Mouse (Mus musculus) ES-E14 (cell line): ENCODE measurements around the gene Ripk1. TPM values are rescaled to one million over a fixed set of nuclear protein-coding genes. Genes with fewer than 3 reads are reported as not detected.

ENCODE experiments used
- DNase-seq: peaks from one replicate; pipeline ENCODE4 v3.0.0-alpha.2; 2013; ENCODE audit warnings: low read depth, low spot score
- H3K27ac ChIP-seq: 2 replicates; pipeline ENCODE4 v1.5.1; 2012; ENCODE audit warnings: low read depth, mild to moderate bottlenecking, low read length, moderate library complexity, mixed read lengths; ENCODE audit not compliant: poor library complexity, insufficient read depth, severe bottlenecking
- H3K36me3 ChIP-seq: 2 replicates; pipeline ENCODE4 v1.6.1; 2012; ENCODE audit warnings: mild to moderate bottlenecking, low read length, moderate library complexity, mixed read lengths; ENCODE audit not compliant: control insufficient read depth, poor library complexity, insufficient read depth, severe bottlenecking
- H3K4me1 ChIP-seq, 2 experiments: fragments of 150-350 bp in 1 of 2; sonication (generic) in 1 of 2; 2 replicates each; pipeline ENCODE4 v1.6.1; 2012; ENCODE audit warnings: low read length in 2 of 2, mild to moderate bottlenecking in 1 of 2, mixed read lengths in 1 of 2; ENCODE audit not compliant: control insufficient read depth in 2 of 2, insufficient read depth in 2 of 2, poor library complexity in 1 of 2
- H3K4me3 ChIP-seq, 2 experiments: fragments of 150-350 bp in 1 of 2; sonication (generic) in 1 of 2; 2 replicates each; pipeline ENCODE4 v1.5.1; 2012; ENCODE audit warnings: low read length in 2 of 2, low read depth in 1 of 2, mild to moderate bottlenecking in 1 of 2, mixed read lengths in 1 of 2; ENCODE audit not compliant: insufficient read depth in 1 of 2, poor library complexity in 1 of 2, severe bottlenecking in 1 of 2
- H3K9ac ChIP-seq: 2 replicates; pipeline ENCODE4 v1.6.1; 2012; ENCODE audit warnings: low read depth, mild to moderate bottlenecking, low read length, mixed read lengths; ENCODE audit not compliant: poor library complexity, insufficient read depth, severe bottlenecking
- H3K9me3 ChIP-seq: fragments of 150-350 bp; sonication (generic); 2 replicates; pipeline ENCODE4 v1.6.1; 2012; ENCODE audit warnings: low read depth, mild to moderate bottlenecking, low read length; ENCODE audit not compliant: control insufficient read depth, insufficient read depth
- CHD2 ChIP-seq: IDR thresholded peaks from 2 replicates; pipeline ENCODE4 v1.6.1; 2014; ENCODE audit warnings: mild to moderate bottlenecking, low read depth, low read length, inconsistent platforms
- HCFC1 ChIP-seq: IDR thresholded peaks from 2 replicates; pipeline ENCODE4 v1.6.1; 2012; ENCODE audit warnings: low read length, inconsistent platforms, borderline replicate concordance; ENCODE audit not compliant: insufficient read depth
- MAFK ChIP-seq: IDR thresholded peaks from 2 replicates; pipeline ENCODE4 v1.6.1; 2014; ENCODE audit warnings: mild to moderate bottlenecking, low read depth, low read length, inconsistent platforms; ENCODE audit not compliant: insufficient read depth
- ZC3H11A ChIP-seq: IDR thresholded peaks from 2 replicates; pipeline ENCODE4 v1.6.1; 2012; ENCODE audit warnings: low read depth, mild to moderate bottlenecking, inconsistent platforms, low read length, borderline replicate concordance
- ZNF384 ChIP-seq: IDR thresholded peaks from 2 replicates; pipeline ENCODE4 v1.6.1; 2012; ENCODE audit warnings: low read depth, low read length, inconsistent platforms
- in situ Hi-C, 2 experiments: fragments of 600-800 bp; cut with MboI; formaldehyde crosslinking; loops; one replicate each; pipeline ENCODE4 v1.15.1; 2025; ENCODE audit warnings: low sequenced_read_pairs in 2 of 2, inconsistent platforms in 1 of 2; ENCODE audit not compliant: unreplicated experiment in 2 of 2
- total RNA-seq: library from RNA; depleted of rRNA; stranded (reverse); fragments of 300-350 nt; gene quantifications from 2 replicates; pipeline ENCODE4 v1.2.3, GENCODE M21; 2012; rRNA removed

The Ripk1 gene
- total RNA-seq, 1 experiment = 10.0 TPM

GRCm38 (mm10) chr13:34081926-34082325, 79.8 kb downstream of the Ripk1 start:
- in situ Hi-C loops = no loop called here
- Histone ChIP-seq H3K4me3 (no peak overlapping the region), H3K36me3 (no peaks in the 10 kb centered on the region), H3K27ac (no peak overlapping the region), H3K4me1 (peaks cover 5 to 11% of the 10 kb centered on the region in 2 experiments), H3K9me3 (no peaks in the 10 kb centered on the region), H3K9ac (no peak overlapping the region)
- no peak for DNase-seq
- TF ChIP-seq ZNF384 = no peak
- no peak for TF ChIP-seq ZC3H11A
- no peak for TF ChIP-seq HCFC1
- no peak for TF ChIP-seq MAFK
- TF ChIP-seq CHD2 = no peak

DNA sequence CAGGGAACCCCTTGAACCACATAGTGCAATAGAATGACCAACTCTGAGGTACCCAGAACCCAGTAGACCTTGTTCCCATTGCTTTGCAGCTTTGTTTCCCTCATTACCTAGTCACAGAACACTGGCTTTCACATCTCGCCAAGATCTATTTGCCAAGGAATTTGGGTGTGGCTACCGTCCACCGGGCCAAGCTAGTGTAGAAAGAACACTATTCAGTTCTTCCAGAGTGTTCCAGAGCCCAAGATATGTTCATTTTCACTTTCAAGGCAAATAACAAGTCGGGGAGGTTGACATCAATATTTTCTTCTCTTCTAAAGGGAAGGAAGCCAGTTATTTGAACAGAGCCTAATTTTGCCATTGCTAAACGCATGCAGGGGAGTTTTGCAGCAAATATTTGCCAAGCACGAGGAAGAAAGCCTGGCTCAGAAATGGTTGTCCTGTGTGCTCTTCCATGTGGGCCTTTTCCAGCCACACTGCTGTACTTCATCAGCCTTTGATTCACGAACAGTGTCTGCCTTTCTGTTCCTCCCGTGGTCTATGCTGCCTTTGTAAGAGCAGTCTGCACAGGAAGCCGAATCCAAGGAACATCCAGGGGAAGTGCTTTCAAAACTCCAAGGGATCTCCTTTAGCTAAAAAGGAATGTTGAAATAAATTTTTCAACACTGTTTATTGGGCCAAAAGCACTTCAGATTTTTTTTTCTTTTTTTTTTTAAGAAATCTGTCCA, 82.0 kb downstream of the Ripk1 start:
- H3K9me3 ChIP-seq = no peaks in the 10 kb centered on the region
- no peak overlapping the region for H3K27ac ChIP-seq
- TF ChIP-seq MAFK (no peak), CHD2 (no peak), ZNF384 (no peak), ZC3H11A (no peak), HCFC1 (no peak)
- H3K4me1 ChIP-seq = peaks cover 5 to 22% of the 10 kb centered on the region in 2 experiments
- no peaks in the 10 kb centered on the region for H3K36me3 ChIP-seq
- no peak overlapping the region for H3K4me3 ChIP-seq
- DNase-seq = no peak
- no peak overlapping the region for H3K9ac ChIP-seq
- in situ Hi-C loops = no loop called here

Other genes starting within 250 kb of the Ripk1 start
- gene Serpinb6e, start 159.0 kb upstream of the Ripk1 start, total RNA-seq = not detected in 2 replicates
- gene Serpinb6c, start 96.7 kb upstream of the Ripk1 start, total RNA-seq = 3.7 and 7.1 TPM in 2 replicates
- 12.2 and 15.0 TPM in 2 replicates for gene Nqo2, start 37.7 kb upstream of the Ripk1 start, total RNA-seq
- gene Serpinb6a, start 431 bp downstream of the Ripk1 start, total RNA-seq = 41.7 and 57.2 TPM in 2 replicates
- gene Bphl, start 35.2 kb downstream of the Ripk1 start, total RNA-seq = 9.6 and 10.5 TPM in 2 replicates
- 35.6 and 62.2 TPM in 2 replicates for gene Tubb2a, start 75.6 kb downstream of the Ripk1 start, total RNA-seq
- gene Tubb2b, start 128.1 kb downstream of the Ripk1 start, total RNA-seq = 122 and 139 TPM in 2 replicates
- gene Psmg4, start 160.6 kb downstream of the Ripk1 start, total RNA-seq = 80.1 and 99.8 TPM in 2 replicates